Mouse (Mus musculus): ENCODE measurements at regions not wholly inside any gene's neighbourhood (a gene's known extent, or its start where the extent isn't known, plus 50 kb on each side); places are given as distances from the start of the nearest gene placed in this dataset.

GRCm38 (mm10) chr10:15395295-15395694 lies 677.3 kb upstream of the Gje1 start:
- Histone ChIP-seq H3K4me3 (ENCODE audit: inconsistent target) (no peak overlapping the region), H3K36me3 (ENCODE audit: inconsistent target) (no peaks in the 10 kb centered on the region), H3K27ac (no peak overlapping the region), H3K79me2 (ENCODE audit: inconsistent target) (no peaks in the 10 kb centered on the region)
- 91% methylated on average over 2 of the region's 2 CpGs for WGBS (ENCODE audit: missing documents)

GRCm38 (mm10) chr10:15392027-15392816 lies 674.2 kb upstream of the Gje1 start:
- 13% methylated on average over 5 of the region's 5 CpGs for WGBS (ENCODE audit: missing documents)
- H3K36me3 ChIP-seq (ENCODE audit: inconsistent target) = no peaks in the 10 kb centered on the region
- no peaks in the 10 kb centered on the region for H3K79me2 ChIP-seq (ENCODE audit: inconsistent target)
- peak overlapping the region; percentile 38 for H3K27ac ChIP-seq
- no peak overlapping the region for H3K4me3 ChIP-seq (ENCODE audit: inconsistent target)

GRCm38 (mm10) chr10:15373571-15373970 lies 655.6 kb upstream of the Gje1 start:
- Histone ChIP-seq H3K79me2 (ENCODE audit: inconsistent target) (no peaks in the 10 kb centered on the region), H3K36me3 (ENCODE audit: inconsistent target) (no peaks in the 10 kb centered on the region), H3K27ac (no peak overlapping the region), H3K4me3 (ENCODE audit: inconsistent target) (no peak overlapping the region)
- WGBS (ENCODE audit: missing documents) = 77% methylated on average over 2 of the region's 3 CpGs

Data from macrophage (primary cell).